10 mouse cellular contexts compared by ENCODE assay signal in genomic region chr5:15850126-15850801, GRCm38 (mm10).
A peak's percentile ranks its signal among the peaks of the same experiment; 100 is the strongest.
DNase-seq lines count a peak whose midpoint lies in the region; ATAC-seq lines count a peak whose summit lies in the region.
"Had no signal": no experiment of that assay in that cellular context is flagged by ENCODE, and none has a peak within 500 bp of the region (broad histone marks: within the 10 kb centered on the region; RNA-seq: fewer than 3 reads in every experiment).

No protein-coding gene starts in this region.

- H3K4me2 ChIP-seq in hindbrain, embryonic 11.5 days (replicated peaks; ENCODE audit: low read depth, low read length): no peak overlapping the region
- peak overlapping the region; percentile 40 for H3K4me2 ChIP-seq in midbrain, embryonic 14.5 days (ENCODE audit: low read length)
- H3K4me2 ChIP-seq: limb, embryonic 13.5 days had no signal

- DNase-seq in right cerebral cortex, adult 2 months (ENCODE audit: low spot score in 2 of 2): peak; percentile 24 to 26
- no peak for DNase-seq in right cerebral cortex, postnatal 36 days (ENCODE audit: low spot score in 2 of 2)
- DNase-seq in hindbrain, embryonic 11.5 days (ENCODE audit: low spot score): peak; percentile 42
- peak; percentile 80 for DNase-seq in midbrain, embryonic 14.5 days
- no peak for DNase-seq in adipocyte (ENCODE audit: low spot score)
- no peak for DNase-seq in cerebellum, adult 9-11 months
- no peak for DNase-seq in kidney, postnatal 36 days
- DNase-seq: gastrocnemius, postnatal 25 days had no signal

- no peaks in the 10 kb centered on the region for H3K4me1 ChIP-seq in hindbrain, embryonic 11.5 days (replicated peaks; ENCODE audit: control insufficient read depth, insufficient read depth, low read length)
- H3K4me1 ChIP-seq in midbrain, embryonic 14.5 days (ENCODE audit: control insufficient read depth, insufficient read depth, low read length): peaks cover 6% of the 10 kb centered on the region; the same call in 1 of the 2 replicates

- no peaks in the 10 kb centered on the region for H3K27me3 ChIP-seq in hindbrain, embryonic 11.5 days (ENCODE audit: control insufficient read depth, insufficient read depth, low read length)
- no peaks in the 10 kb centered on the region for H3K27me3 ChIP-seq in midbrain, embryonic 14.5 days (ENCODE audit: control insufficient read depth, insufficient read depth, low read length)
- H3K27me3 ChIP-seq: limb, embryonic 13.5 days had no signal

- WGBS in hindbrain, embryonic 11.5 days: 44% methylated on average over 7 of the region's 7 CpGs
- WGBS in midbrain, embryonic 14.5 days: 26% methylated on average over 7 of the region's 7 CpGs

- ATAC-seq in hindbrain, embryonic 11.5 days (ENCODE audit: low FRiP score): peak; percentile 95
- peak; percentile 95 for ATAC-seq in midbrain, embryonic 14.5 days (ENCODE audit: low FRiP score, low TSS enrichment)
- ATAC-seq: inflammation-experienced regulatory T-cells, adult 6 months had no signal

- H3K9ac ChIP-seq in hindbrain, embryonic 11.5 days (ENCODE audit: low read depth, low read length): no peak overlapping the region
- no peak overlapping the region for H3K9ac ChIP-seq in midbrain, embryonic 14.5 days (replicated peaks; ENCODE audit: low read length)
- H3K9ac ChIP-seq: limb, embryonic 13.5 days had no signal

- no peaks in the 10 kb centered on the region for H3K36me3 ChIP-seq in hindbrain, embryonic 11.5 days (ENCODE audit: control insufficient read depth, insufficient read depth, low read length)
- no peaks in the 10 kb centered on the region for H3K36me3 ChIP-seq in midbrain, embryonic 14.5 days (ENCODE audit: control insufficient read depth, insufficient read depth, low read length)
- H3K36me3 ChIP-seq: limb, embryonic 13.5 days had no signal

- no peak overlapping the region for H3K27ac ChIP-seq in hindbrain, embryonic 11.5 days (ENCODE audit: low read depth, low read length)
- peak overlapping the region; percentile 66 for H3K27ac ChIP-seq in midbrain, embryonic 14.5 days (replicated peaks; ENCODE audit: low read depth, low read length)
- H3K27ac ChIP-seq: limb, embryonic 13.5 days had no signal

- no peak overlapping the region for H3K4me3 ChIP-seq in hindbrain, embryonic 11.5 days (ENCODE audit: low read depth, low read length)
- no peak overlapping the region for H3K4me3 ChIP-seq in midbrain, embryonic 14.5 days (replicated peaks; ENCODE audit: low read depth, low read length)
- H3K4me3 ChIP-seq: limb, embryonic 13.5 days had no signal

- H3K9me3 ChIP-seq in hindbrain, embryonic 11.5 days (ENCODE audit: control insufficient read depth, low read length): no peaks in the 10 kb centered on the region
- no peaks in the 10 kb centered on the region for H3K9me3 ChIP-seq in midbrain, embryonic 14.5 days (ENCODE audit: control insufficient read depth, low read length)
- H3K9me3 ChIP-seq: limb, embryonic 13.5 days had no signal

Comparison
In these comparisons a context has a peak if more than half of its experiments do, and no peak if none do; other contexts are left out.
1. DNase-seq: peak in right cerebral cortex, adult 2 months (2 of 2), hindbrain, embryonic 11.5 days (single experiment) and midbrain, embryonic 14.5 days (single experiment); none in right cerebral cortex, postnatal 36 days (0 of 2), adipocyte (single experiment), cerebellum, adult 9-11 months (single experiment) and kidney, postnatal 36 days (0 of 2).